Mouse (Mus musculus): ENCODE measurements at regions not wholly inside any gene's neighbourhood (a gene's known extent, or its start where the extent isn't known, plus 50 kb on each side); places are given as distances from the start of the nearest gene placed in this dataset.

DNA sequence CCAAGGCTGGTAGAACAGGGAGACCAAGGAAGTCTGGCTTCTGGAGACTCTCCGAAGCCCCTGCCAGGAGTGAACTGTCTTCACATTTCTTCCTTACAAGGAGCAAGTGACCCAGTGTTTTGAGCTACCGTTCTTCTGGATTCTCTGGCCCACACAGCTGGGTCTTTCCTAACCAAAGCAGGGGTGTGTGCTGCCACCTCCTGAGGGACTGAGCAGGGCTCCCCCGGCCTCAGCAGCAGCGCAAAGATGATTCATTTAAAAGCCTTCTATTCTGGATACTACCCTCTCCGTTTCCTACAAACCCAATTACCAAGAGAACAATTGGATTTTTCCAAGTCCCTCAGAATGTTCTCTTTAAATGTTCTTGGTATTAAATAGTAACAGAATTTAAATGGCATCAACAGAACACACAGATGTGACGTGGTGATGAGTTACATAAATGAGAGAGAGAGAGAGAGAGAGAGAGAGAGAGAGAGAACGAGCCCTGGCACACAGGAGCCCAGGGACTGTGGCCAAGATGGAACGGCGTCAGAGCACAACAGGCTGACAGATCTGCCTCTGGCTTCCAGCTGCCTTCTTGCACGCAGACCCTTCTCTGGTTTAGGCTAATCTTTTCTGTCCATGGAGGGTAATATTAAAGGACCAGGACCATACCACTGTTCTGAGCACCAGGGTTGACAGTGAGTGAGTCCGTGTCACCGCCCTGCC is 191.6 kb downstream of the Agtpbp1 start:
- no peaks in the 10 kb centered on the region for H3K27me3 ChIP-seq (replicated peaks; ENCODE audit: control insufficient read depth, insufficient read depth, low read length)
- TF ChIP-seq CTCF (conservative IDR thresholded peaks at IDR 0.05; ENCODE audit: insufficient read depth, insufficient read length, low read depth, low read length) = no peak
- TF ChIP-seq POLR2A (IDR thresholded peaks at IDR 0.05; ENCODE audit: low read depth, low read length) = no peak
- WGBS = 78% methylated on average over 12 of the region's 12 CpGs
- no peaks in the 10 kb centered on the region for H3K4me1 ChIP-seq (ENCODE audit: control insufficient read depth, insufficient read depth, low read length)
- no peak overlapping the region for H3K27ac ChIP-seq (ENCODE audit: insufficient read depth, low read depth, low read length)
- H3K4me3 ChIP-seq (ENCODE audit: insufficient read depth, low read depth, low read length) = no peak overlapping the region
- no peak for DNase-seq
- no peaks in the 10 kb centered on the region for H3K36me3 ChIP-seq (ENCODE audit: control insufficient read depth, insufficient read depth, low read length)

DNA sequence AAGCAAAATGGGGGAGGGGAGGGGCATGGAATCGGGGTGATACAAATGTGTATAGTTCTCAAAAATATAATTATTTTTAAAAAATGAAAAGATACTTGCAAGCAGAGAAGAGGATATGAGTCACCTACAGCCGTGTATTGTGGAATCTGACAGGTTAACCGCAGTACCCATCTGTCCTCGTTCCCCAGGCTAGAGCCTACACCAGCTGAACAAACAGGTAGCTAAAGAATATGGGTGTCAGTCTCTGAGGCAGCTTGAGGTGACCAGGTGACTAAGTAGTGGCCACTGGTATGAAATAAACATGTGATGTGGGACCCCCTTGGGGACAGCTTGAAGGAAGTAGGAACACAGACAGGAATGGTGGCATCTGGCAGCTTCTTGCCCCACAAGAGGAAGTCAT is 192.2 kb downstream of the Agtpbp1 start:
- H3K27ac ChIP-seq (ENCODE audit: insufficient read depth, low read depth, low read length) = no peak overlapping the region
- TF ChIP-seq CTCF (conservative IDR thresholded peaks at IDR 0.05; ENCODE audit: insufficient read depth, insufficient read length, low read depth, low read length) (no peak), POLR2A (IDR thresholded peaks at IDR 0.05; ENCODE audit: low read depth, low read length) (no peak)
- DNase-seq = no peak
- H3K27me3 ChIP-seq (replicated peaks; ENCODE audit: control insufficient read depth, insufficient read depth, low read length) = no peaks in the 10 kb centered on the region
- H3K36me3 ChIP-seq (ENCODE audit: control insufficient read depth, insufficient read depth, low read length) = no peaks in the 10 kb centered on the region
- 80% methylated on average over 4 of the region's 4 CpGs for WGBS
- H3K4me1 ChIP-seq (ENCODE audit: control insufficient read depth, insufficient read depth, low read length) = no peaks in the 10 kb centered on the region
- H3K4me3 ChIP-seq (ENCODE audit: insufficient read depth, low read depth, low read length) = no peak overlapping the region

DNA sequence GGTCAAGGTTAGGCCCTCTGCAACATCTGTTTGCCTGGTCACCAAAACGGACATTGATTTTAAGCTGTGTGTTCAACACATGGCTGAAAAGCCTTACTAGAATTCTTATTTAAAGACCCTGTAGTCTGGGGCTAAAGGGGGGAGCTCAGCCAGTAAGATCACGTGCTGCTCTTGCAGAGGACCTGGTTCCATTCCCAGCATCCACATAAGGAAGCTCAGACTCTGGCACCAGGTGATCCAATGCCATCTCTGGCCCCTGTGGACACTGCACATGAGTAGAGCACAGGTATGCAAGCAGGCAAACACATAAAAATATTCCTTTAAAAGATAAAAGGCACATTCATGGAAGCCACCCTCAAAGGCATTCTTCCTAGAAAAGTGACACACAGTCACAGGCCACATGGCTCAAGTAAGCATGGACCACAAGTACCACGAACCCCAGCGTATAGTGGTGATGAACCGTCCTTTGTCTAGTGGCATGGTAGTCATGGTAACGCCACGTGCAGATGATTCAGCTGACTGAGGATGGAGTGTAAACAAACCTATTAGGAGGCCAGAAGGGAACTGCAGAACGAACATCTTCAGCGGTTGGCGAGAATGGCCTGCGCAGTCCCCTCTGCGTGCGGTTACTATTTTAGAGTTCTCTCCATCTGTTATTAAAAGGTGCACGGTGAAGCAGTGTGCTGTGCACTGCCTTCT is 197.3 kb downstream of the Agtpbp1 start:
- no peaks in the 10 kb centered on the region for H3K27me3 ChIP-seq (replicated peaks; ENCODE audit: control insufficient read depth, insufficient read depth, low read length)
- no peak overlapping the region for H3K27ac ChIP-seq (ENCODE audit: insufficient read depth, low read depth, low read length)
- H3K4me1 ChIP-seq (ENCODE audit: control insufficient read depth, insufficient read depth, low read length) = no peaks in the 10 kb centered on the region
- H3K36me3 ChIP-seq (ENCODE audit: control insufficient read depth, insufficient read depth, low read length) = no peaks in the 10 kb centered on the region
- TF ChIP-seq POLR2A (IDR thresholded peaks at IDR 0.05; ENCODE audit: low read depth, low read length) (no peak), CTCF (conservative IDR thresholded peaks at IDR 0.05; ENCODE audit: insufficient read depth, insufficient read length, low read depth, low read length) (no peak)
- 73% methylated on average over 14 of the region's 14 CpGs for WGBS
- DNase-seq = no peak
- H3K4me3 ChIP-seq (ENCODE audit: insufficient read depth, low read depth, low read length) = no peak overlapping the region

DNA sequence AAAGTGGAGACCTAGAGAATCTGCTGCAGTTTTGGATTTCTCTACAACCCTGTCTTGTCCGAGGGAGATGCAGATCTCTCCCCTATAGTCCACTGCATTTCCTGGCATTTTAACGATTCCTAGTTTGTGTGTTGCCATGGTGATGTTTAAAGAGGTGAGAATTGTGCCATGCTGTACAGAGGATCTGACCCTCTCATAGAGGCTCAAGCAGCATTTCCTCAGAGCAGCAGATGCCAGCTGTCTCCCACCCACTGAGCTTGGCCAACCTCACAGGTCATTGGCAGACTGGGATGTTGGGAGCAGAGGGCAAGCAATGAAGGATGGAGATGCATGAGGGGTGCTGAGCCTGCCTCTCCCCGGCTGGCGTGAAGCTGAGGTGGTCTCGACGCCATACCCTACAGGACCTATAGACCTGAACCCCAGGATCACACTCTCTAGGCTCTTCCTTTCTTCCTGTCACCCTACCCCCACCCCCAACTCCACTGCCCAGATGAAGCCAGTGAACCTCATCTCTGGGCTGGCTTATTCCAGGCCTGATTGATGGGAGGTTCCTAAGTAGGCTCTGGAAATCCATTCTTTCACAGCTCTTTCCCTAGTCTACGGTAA is 198.0 kb downstream of the Agtpbp1 start:
- TF ChIP-seq CTCF (conservative IDR thresholded peaks at IDR 0.05; ENCODE audit: insufficient read depth, insufficient read length, low read depth, low read length) (no peak), POLR2A (IDR thresholded peaks at IDR 0.05; ENCODE audit: low read depth, low read length) (no peak)
- H3K4me1 ChIP-seq (ENCODE audit: control insufficient read depth, insufficient read depth, low read length) = no peaks in the 10 kb centered on the region
- no peak overlapping the region for H3K4me3 ChIP-seq (ENCODE audit: insufficient read depth, low read depth, low read length)
- H3K27ac ChIP-seq (ENCODE audit: insufficient read depth, low read depth, low read length) = no peak overlapping the region
- DNase-seq = no peak
- no peaks in the 10 kb centered on the region for H3K27me3 ChIP-seq (replicated peaks; ENCODE audit: control insufficient read depth, insufficient read depth, low read length)
- no peaks in the 10 kb centered on the region for H3K36me3 ChIP-seq (ENCODE audit: control insufficient read depth, insufficient read depth, low read length)
- 72% methylated on average over 7 of the region's 7 CpGs for WGBS

DNA sequence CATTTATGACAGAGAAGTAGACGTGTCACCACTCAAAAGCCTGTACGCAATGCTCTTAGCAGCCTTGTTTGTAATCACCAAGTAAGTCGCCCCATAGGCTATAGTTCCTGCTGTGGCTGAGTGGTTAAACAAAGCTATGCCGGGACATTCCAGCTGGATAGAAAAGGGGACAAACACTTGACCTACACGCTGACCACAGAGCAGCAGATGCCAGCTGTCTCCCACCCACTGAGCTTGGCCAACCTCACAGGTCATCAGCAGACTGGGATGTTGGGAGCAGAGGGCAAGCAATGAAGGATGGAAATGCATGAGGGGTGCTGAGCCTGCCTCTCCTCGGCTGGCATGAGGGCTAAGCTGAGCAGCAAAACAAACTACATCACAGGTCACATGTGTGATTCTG is 199.2 kb downstream of the Agtpbp1 start:
- no peaks in the 10 kb centered on the region for H3K27me3 ChIP-seq (replicated peaks; ENCODE audit: control insufficient read depth, insufficient read depth, low read length)
- 65% methylated on average over 6 of the region's 6 CpGs for WGBS
- no peaks in the 10 kb centered on the region for H3K4me1 ChIP-seq (ENCODE audit: control insufficient read depth, insufficient read depth, low read length)
- no peak for DNase-seq
- TF ChIP-seq CTCF (conservative IDR thresholded peaks at IDR 0.05; ENCODE audit: insufficient read depth, insufficient read length, low read depth, low read length) = no peak
- no peak for TF ChIP-seq POLR2A (IDR thresholded peaks at IDR 0.05; ENCODE audit: low read depth, low read length)
- no peak overlapping the region for H3K4me3 ChIP-seq (ENCODE audit: insufficient read depth, low read depth, low read length)
- no peak overlapping the region for H3K27ac ChIP-seq (ENCODE audit: insufficient read depth, low read depth, low read length)
- no peaks in the 10 kb centered on the region for H3K36me3 ChIP-seq (ENCODE audit: control insufficient read depth, insufficient read depth, low read length)

DNA sequence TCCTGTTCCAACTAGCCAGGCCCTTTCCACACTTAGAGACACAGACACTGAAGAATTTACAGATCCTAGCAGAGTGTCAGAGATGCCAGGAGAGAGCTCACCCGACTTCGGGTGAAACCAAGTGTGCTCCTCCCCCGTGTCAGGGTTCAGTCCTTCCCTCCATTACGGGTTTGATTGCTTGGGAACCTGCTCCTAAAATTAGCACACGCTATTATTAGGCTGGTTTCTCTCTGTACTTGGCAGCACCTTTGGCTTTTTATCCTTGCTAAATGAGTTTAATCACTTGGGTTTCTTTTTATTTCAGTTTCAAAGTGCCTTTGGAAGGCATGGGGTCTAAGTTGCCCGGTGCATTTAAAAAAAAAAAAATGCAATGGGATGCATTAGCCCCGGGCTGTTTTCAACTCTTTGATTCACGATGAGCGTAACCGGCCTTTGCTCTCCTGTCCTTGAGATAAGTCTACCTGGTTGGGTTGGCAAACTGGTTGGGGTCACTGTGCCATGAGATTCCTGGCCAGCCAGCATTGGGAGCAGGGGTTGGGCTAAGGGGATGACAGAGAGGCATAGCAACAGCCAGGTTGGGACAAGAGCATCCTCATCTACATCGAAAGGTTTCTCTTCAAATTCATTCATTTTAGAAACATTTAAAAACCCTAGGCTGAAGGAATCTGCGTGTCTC is 214.7 kb downstream of the Agtpbp1 start:
- H3K4me3 ChIP-seq (ENCODE audit: insufficient read depth, low read depth, low read length) = no peak overlapping the region
- WGBS = 70% methylated on average over 12 of the region's 12 CpGs
- H3K27ac ChIP-seq (ENCODE audit: insufficient read depth, low read depth, low read length) = no peak overlapping the region
- H3K36me3 ChIP-seq (ENCODE audit: control insufficient read depth, insufficient read depth, low read length) = no peaks in the 10 kb centered on the region
- no peak for TF ChIP-seq CTCF (conservative IDR thresholded peaks at IDR 0.05; ENCODE audit: insufficient read depth, insufficient read length, low read depth, low read length)
- no peak for TF ChIP-seq POLR2A (IDR thresholded peaks at IDR 0.05; ENCODE audit: low read depth, low read length)
- H3K4me1 ChIP-seq (ENCODE audit: control insufficient read depth, insufficient read depth, low read length) = no peaks in the 10 kb centered on the region
- H3K27me3 ChIP-seq (replicated peaks; ENCODE audit: control insufficient read depth, insufficient read depth, low read length) = no peaks in the 10 kb centered on the region
- no peak for DNase-seq

Data from kidney, adult 2 months (tissue).